Mouse (Mus musculus) G1E-ER4 (cell line): Measurements from ENCODE around the gene Pdia5. TPM values are rescaled to one million over a fixed set of nuclear protein-coding genes. Genes with fewer than 3 reads are reported as not detected.

Source experiments
- GATA1 ChIP-seq: IDR thresholded peaks from one replicate; pipeline ENCODE4 v1.8.0; 2012; ENCODE audit warnings: low read length, inconsistent platforms
- polyA plus RNA-seq: library from polyadenylated mRNA; stranded (reverse); fragments of >175 nt; gene quantifications from 2 replicates; pipeline ENCODE4 v1.2.3, GENCODE M21; 2012

The Pdia5 gene
- polyA plus RNA-seq, 1 experiment, result not detected

GRCm38 (mm10) chr16:35422705-35423104 lies 68.0 kb downstream of the Pdia5 start:
- TF ChIP-seq GATA1, result no peak

- no peak for TF ChIP-seq GATA1
These were observed 68.5 kb downstream of the Pdia5 start for GRCm38 (mm10) chr16:35422141-35422540.

GRCm38 (mm10) chr16:35414616-35415015 lies 76.1 kb downstream of the Pdia5 start:
- TF ChIP-seq GATA1, result no peak

- no peak for TF ChIP-seq GATA1
These were observed 84.0 kb downstream of the Pdia5 start for GRCm38 (mm10) chr16:35406706-35407105.

GRCm38 (mm10) chr16:35406166-35406565 lies 84.5 kb downstream of the Pdia5 start:
- no peak for TF ChIP-seq GATA1

GRCm38 (mm10) chr16:35405348-35406080 lies 85.2 kb downstream of the Pdia5 start:
- no peak for TF ChIP-seq GATA1

GRCm38 (mm10) chr16:35404864-35405263 lies 85.8 kb downstream of the Pdia5 start:
- no peak for TF ChIP-seq GATA1

GRCm38 (mm10) chr16:35403891-35404290 lies 86.8 kb downstream of the Pdia5 start:
- TF ChIP-seq GATA1, result no peak

- no peak for TF ChIP-seq GATA1
These were observed 87.3 kb downstream of the Pdia5 start for GRCm38 (mm10) chr16:35403356-35403755.

GRCm38 (mm10) chr16:35392813-35393212 lies 97.9 kb downstream of the Pdia5 start:
- no peak for TF ChIP-seq GATA1

GRCm38 (mm10) chr16:35385654-35386053 lies 105.0 kb downstream of the Pdia5 start:
- no peak for TF ChIP-seq GATA1

GRCm38 (mm10) chr16:35380048-35380447 lies 110.6 kb downstream of the Pdia5 start:
- TF ChIP-seq GATA1, result no peak

- TF ChIP-seq GATA1, result no peak
These were observed 111.3 kb downstream of the Pdia5 start for GRCm38 (mm10) chr16:35379344-35379743.

- no peak for TF ChIP-seq GATA1
These were observed 126.6 kb downstream of the Pdia5 start for GRCm38 (mm10) chr16:35364063-35364428.

- no peak for TF ChIP-seq GATA1
These were observed 127.3 kb downstream of the Pdia5 start, which contains the start of gene Sec22a for GRCm38 (mm10) chr16:35363150-35364062. Gene Sec22a, minus strand, starts transcription at chr16:35363918.

GRCm38 (mm10) chr16:35362221-35362620 lies 128.5 kb downstream of the Pdia5 start:
- no peak for TF ChIP-seq GATA1
